ENCODE assay signal across 11 mouse cellular contexts in the genomic region with DNA sequence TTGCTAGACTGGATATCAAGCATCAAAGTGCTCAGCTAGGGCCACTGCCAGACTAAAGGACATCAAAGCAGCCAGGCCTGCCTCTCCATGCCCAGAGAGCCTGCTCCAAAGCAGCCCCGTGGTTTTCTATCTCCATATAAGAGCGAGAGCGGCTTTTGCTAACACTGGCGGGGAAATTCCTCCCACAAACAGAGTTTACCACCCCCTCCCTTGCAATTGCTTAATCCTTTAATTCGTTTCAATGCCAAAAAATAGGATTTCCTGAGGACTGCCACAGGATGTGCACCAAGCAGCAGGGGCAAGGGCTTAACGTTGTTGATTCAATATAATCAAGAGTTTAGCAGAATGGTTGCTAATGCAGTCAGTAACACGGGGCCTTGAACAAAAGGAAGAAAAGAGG. TPM values are rescaled to one million over a fixed set of nuclear protein-coding genes. Genes with fewer than 3 reads are reported as not detected.
DNase-seq lines count a peak whose midpoint lies in the region; ATAC-seq and TF ChIP-seq lines count a peak whose summit lies in the region.
"Had no signal": no experiment of that assay in that cellular context is flagged by ENCODE, and none has a peak within 500 bp of the region (broad histone marks: within the 10 kb centered on the region; RNA-seq: fewer than 3 reads in every experiment).

No protein-coding gene starts in this region.

- DNase-seq in hindbrain, postnatal 0 days (ENCODE audit: low spot score), result peak; percentile 54
- peak; percentile 75 for DNase-seq in forebrain, embryonic 14.5 days (ENCODE audit: low spot score)
- DNase-seq in spleen, postnatal 36 days (ENCODE audit: low spot score in 2 of 2), result no peak
- no peak for DNase-seq in heart, adult 9 months (ENCODE audit: low spot score in 2 of 2)
- DNase-seq: thymus, postnatal 25 days had no signal

- no peaks in the 10 kb centered on the region; the same call in 1 of the 2 replicates for H3K36me3 ChIP-seq in hindbrain, postnatal 0 days (ENCODE audit: insufficient read depth, low read length)
- peaks cover 7% of the 10 kb centered on the region; the same call in 1 of the 2 replicates for H3K36me3 ChIP-seq in hindbrain, embryonic 13.5 days
- H3K36me3 ChIP-seq in forebrain, embryonic 14.5 days (ENCODE audit: control insufficient read depth, insufficient read depth, low read length), result 0 out of 2 replicates have a peak, but pooled peaks cover 4% of the 10 kb centered on the region
- H3K36me3 ChIP-seq in midbrain, embryonic 15.5 days (replicated peaks), result no peaks in the 10 kb centered on the region
- H3K36me3 ChIP-seq: neural tube, embryonic 12.5 days had no signal

- peak; percentile 41; the same call in 1 of the 2 replicates for ATAC-seq in hindbrain, postnatal 0 days
- no peak for ATAC-seq in hindbrain, embryonic 13.5 days (ENCODE audit: low FRiP score)
- ATAC-seq in common myeloid progenitor, adult 5-6 weeks (replicated peaks; ENCODE audit: low read depth, poor library complexity, severe bottlenecking), result peak; percentile 17
- peak; percentile 72; the same call in 1 of the 2 replicates for ATAC-seq in forebrain, embryonic 14.5 days
- ATAC-seq in midbrain, embryonic 15.5 days (replicated peaks), result peak; percentile 85
- ATAC-seq in erythroid progenitor cell, adult 5-6 weeks (replicated peaks; ENCODE audit: low FRiP score, poor library complexity, severe bottlenecking), result no peak

- 0 out of 2 replicates have a peak, but pooled peaks cover 4% of the 10 kb centered on the region for H3K4me1 ChIP-seq in hindbrain, postnatal 0 days (ENCODE audit: insufficient read depth, low read length)
- H3K4me1 ChIP-seq in hindbrain, embryonic 13.5 days (replicated peaks), result peaks cover 16% of the 10 kb centered on the region
- peaks cover 12% of the 10 kb centered on the region; the same call in 1 of the 2 replicates for H3K4me1 ChIP-seq in forebrain, embryonic 14.5 days (ENCODE audit: control insufficient read depth, insufficient read depth, low read length)
- H3K4me1 ChIP-seq in midbrain, embryonic 15.5 days, result peaks cover 15% of the 10 kb centered on the region
- H3K4me1 ChIP-seq: neural tube, embryonic 12.5 days had no signal

- H3K27ac ChIP-seq in hindbrain, postnatal 0 days, result no peak overlapping the region
- no peak overlapping the region for H3K27ac ChIP-seq in hindbrain, embryonic 13.5 days
- H3K27ac ChIP-seq in forebrain, embryonic 14.5 days (ENCODE audit: low read depth, low read length), result no peak overlapping the region
- H3K27ac ChIP-seq in midbrain, embryonic 15.5 days, result 0 out of 2 replicates have a peak overlapping the region, but pooled peaks have one; percentile 53
- H3K27ac ChIP-seq: liver, embryonic 15.5 days; neural tube, embryonic 12.5 days had no signal

- H3K27me3 ChIP-seq in hindbrain, postnatal 0 days (ENCODE audit: insufficient read depth, low read length), result no peaks in the 10 kb centered on the region
- no peaks in the 10 kb centered on the region for H3K27me3 ChIP-seq in hindbrain, embryonic 13.5 days
- no peaks in the 10 kb centered on the region for H3K27me3 ChIP-seq in forebrain, embryonic 14.5 days (replicated peaks; ENCODE audit: control insufficient read depth, insufficient read depth, low read length)
- H3K27me3 ChIP-seq in midbrain, embryonic 15.5 days (replicated peaks), result no peaks in the 10 kb centered on the region; the same call in 1 of the 2 replicates
- H3K27me3 ChIP-seq: liver, embryonic 15.5 days; neural tube, embryonic 12.5 days had no signal

- 0 out of 2 replicates have a peak overlapping the region, but pooled peaks have one; percentile 14 for H3K9ac ChIP-seq in hindbrain, postnatal 0 days (replicated peaks; ENCODE audit: low read length)
- no peak overlapping the region for H3K9ac ChIP-seq in hindbrain, embryonic 13.5 days
- no peak overlapping the region for H3K9ac ChIP-seq in forebrain, embryonic 14.5 days (ENCODE audit: low read length)
- H3K9ac ChIP-seq in midbrain, embryonic 15.5 days, result no peak overlapping the region
- H3K9ac ChIP-seq: liver, embryonic 15.5 days; neural tube, embryonic 12.5 days had no signal

- no peaks in the 10 kb centered on the region for H3K9me3 ChIP-seq in hindbrain, postnatal 0 days (ENCODE audit: low read length)
- H3K9me3 ChIP-seq in hindbrain, embryonic 13.5 days, result no peaks in the 10 kb centered on the region
- H3K9me3 ChIP-seq in forebrain, embryonic 14.5 days (replicated peaks; ENCODE audit: control insufficient read depth, low read length), result no peaks in the 10 kb centered on the region
- no peaks in the 10 kb centered on the region for H3K9me3 ChIP-seq in midbrain, embryonic 15.5 days
- H3K9me3 ChIP-seq: liver, embryonic 15.5 days; neural tube, embryonic 12.5 days had no signal

- no peak for TF ChIP-seq CTCF in hindbrain, postnatal 0 days (IDR thresholded peaks at IDR 0.05; ENCODE audit: low read depth)

- H3K4me3 ChIP-seq in hindbrain, postnatal 0 days (ENCODE audit: low read length), result no peak overlapping the region
- H3K4me3 ChIP-seq in hindbrain, embryonic 13.5 days, result no peak overlapping the region
- no peak overlapping the region for H3K4me3 ChIP-seq in forebrain, embryonic 14.5 days (ENCODE audit: low read depth, low read length)
- no peak overlapping the region for H3K4me3 ChIP-seq in midbrain, embryonic 15.5 days
- H3K4me3 ChIP-seq: liver, embryonic 15.5 days; neural tube, embryonic 12.5 days had no signal

- no peak overlapping the region for H3K4me2 ChIP-seq in hindbrain, postnatal 0 days (ENCODE audit: low read depth, low read length)
- H3K4me2 ChIP-seq in hindbrain, embryonic 13.5 days, result no peak overlapping the region
- H3K4me2 ChIP-seq in forebrain, embryonic 14.5 days (ENCODE audit: low read length), result no peak overlapping the region
- no peak overlapping the region for H3K4me2 ChIP-seq in midbrain, embryonic 15.5 days
- H3K4me2 ChIP-seq: liver, embryonic 15.5 days; neural tube, embryonic 12.5 days had no signal

- WGBS in hindbrain, postnatal 0 days, result 17% methylated on average over 7 of the region's 7 CpGs
- 15% methylated on average over 7 of the region's 7 CpGs for WGBS in hindbrain, embryonic 13.5 days
- WGBS in forebrain, embryonic 14.5 days, result 3% methylated on average over 7 of the region's 7 CpGs
- WGBS in midbrain, embryonic 15.5 days, result 7% methylated on average over 7 of the region's 7 CpGs

RNA-seq across cellular contexts. Expression of a gene that starts 28.1 kb away (rescaled TPM):
- 2.1 and 6.1 TPM in 2 replicates for total RNA-seq in hindbrain, postnatal 0 days (2014; rRNA removed)
- polyA plus RNA-seq in hindbrain, postnatal 0 days (2015; fragmentation: Nextera tagmentation; extraction: Ambion mirVana), result 1.5 and 1.9 TPM in 2 replicates
- 1.1 and 1.2 TPM in 2 replicates for polyA plus RNA-seq in hindbrain, embryonic 13.5 days (2015; fragmentation: Nextera tagmentation; extraction: Ambion mirVana)
- total RNA-seq in common myeloid progenitor, adult 5-6 weeks (2017), result not detected in 2 replicates
- polyA plus RNA-seq in forebrain, embryonic 14.5 days (2014; fragmentation: Nextera tagmentation; extraction: Ambion mirVana), result 0.83 and 0.93 TPM in 2 replicates
- polyA plus RNA-seq in midbrain, embryonic 15.5 days (2015; fragmentation: Nextera tagmentation; extraction: Ambion mirVana), result 1.4 and 1.8 TPM in 2 replicates
- total RNA-seq in erythroid progenitor cell, adult 5-6 weeks (2015; ENCODE audit: low replicate concordance), result not detected in 2 replicates
- not detected in 2 replicates for total RNA-seq in erythroid progenitor cell, adult 5-6 weeks (2017; ENCODE audit: low replicate concordance)

Comparison
In these comparisons a context has a peak if more than half of its experiments do, and no peak if none do; other contexts are left out.
1. ATAC-seq: peak in hindbrain, postnatal 0 days (single experiment), common myeloid progenitor, adult 5-6 weeks (single experiment), forebrain, embryonic 14.5 days (single experiment) and midbrain, embryonic 15.5 days (single experiment); none in hindbrain, embryonic 13.5 days (single experiment) and erythroid progenitor cell, adult 5-6 weeks (single experiment).
2. DNase-seq: peak in hindbrain, postnatal 0 days (single experiment) and forebrain, embryonic 14.5 days (single experiment); none in spleen, postnatal 36 days (0 of 2) and heart, adult 9 months (0 of 2).